Mouse (Mus musculus) heart, adult 2 months (tissue): ENCODE measurements at regions not wholly inside any gene's neighbourhood (a gene's known extent, or its start where the extent isn't known, plus 50 kb on each side); places are given as distances from the start of the nearest gene placed in this dataset.

ENCODE experiments used
- CTCF ChIP-seq: fragments of 200-600 bp; IDR thresholded peaks from 2 replicates; pipeline ENCODE4 v1.8.1; 2022; ENCODE audit warnings: antibody characterized with exemption, mild to moderate bottlenecking, moderate library complexity
- EP300 ChIP-seq: fragments of 200-500 bp; IDR thresholded peaks from 2 replicates; pipeline ENCODE4 v1.6.1; 2011; ENCODE audit warnings: low read depth, low read length, control low read depth; ENCODE audit not compliant: insufficient read depth
- POLR2A ChIP-seq: fragments of 200-500 bp; IDR thresholded peaks from 2 replicates; pipeline ENCODE4 v1.6.1; 2011; ENCODE audit warnings: mild to moderate bottlenecking, low read depth, low read length, control low read depth; ENCODE audit not compliant: insufficient read depth

DNA sequence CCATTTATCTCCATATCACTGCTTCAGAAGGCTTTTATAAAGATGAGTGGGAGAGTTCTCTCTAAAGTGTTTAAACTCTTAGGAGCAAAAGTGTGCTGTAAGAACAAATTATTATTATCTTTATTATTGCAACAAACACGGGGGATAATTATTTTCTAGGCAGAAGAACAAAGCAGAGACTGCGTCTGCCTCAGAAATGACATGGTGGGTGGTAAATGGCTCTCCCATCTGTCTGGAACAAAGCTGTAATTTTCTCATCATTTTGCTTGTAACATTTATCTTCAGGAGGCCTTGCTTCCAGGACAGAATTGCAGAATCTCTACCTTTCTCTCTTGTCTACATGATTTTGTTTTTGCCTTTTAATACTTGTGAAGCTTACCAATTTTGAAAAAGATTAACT, 261.8 kb upstream of the Igbp1b start:
- TF ChIP-seq CTCF, result no peak
- TF ChIP-seq EP300, result no peak
- TF ChIP-seq POLR2A, result no peak
